Mouse (Mus musculus) lung, embryonic 15.5 days (tissue): ENCODE results near the gene Grik4. TPM values are rescaled to one million over a fixed set of nuclear protein-coding genes. Genes with fewer than 3 reads are reported as not detected.

Experiments
- ATAC-seq: fragments of 200-750 bp; cut with Nextera tagmentation; 2 replicates; pipeline ENCODE4 v1.8.0; 2017; ENCODE audit warnings: moderate number of reproducible peaks, borderline replicate concordance; ENCODE audit not compliant: low FRiP score, low TSS enrichment; ENCODE audit errors: extremely low read depth
- H3K27ac ChIP-seq: fragments of 300-500 bp; sonication (generic); 2 replicates; pipeline ENCODE4 v1.5.1; 2015; ENCODE audit warnings: moderate library complexity, mild to moderate bottlenecking, inconsistent platforms
- H3K27me3 ChIP-seq: fragments of 300-500 bp; sonication (generic); 2 replicates; pipeline ENCODE4 v1.6.1; 2015; ENCODE audit warnings: inconsistent platforms
- H3K36me3 ChIP-seq: fragments of 300-500 bp; sonication (generic); 2 replicates; pipeline ENCODE4 v1.6.1; 2015; ENCODE audit warnings: inconsistent platforms
- H3K4me1 ChIP-seq: fragments of 300-500 bp; sonication (generic); 2 replicates; pipeline ENCODE4 v1.6.1; 2015; ENCODE audit warnings: inconsistent platforms
- H3K4me2 ChIP-seq: fragments of 300-500 bp; sonication (generic); 2 replicates; pipeline ENCODE4 v1.6.1; 2015; ENCODE audit warnings: inconsistent platforms, mild to moderate bottlenecking, moderate library complexity
- H3K4me3 ChIP-seq: fragments of 300-500 bp; sonication (generic); 2 replicates; pipeline ENCODE4 v1.5.1; 2015; ENCODE audit warnings: mild to moderate bottlenecking, inconsistent platforms
- H3K9ac ChIP-seq: fragments of 300-500 bp; sonication (generic); 2 replicates; pipeline ENCODE4 v1.6.1; 2015; ENCODE audit warnings: inconsistent platforms
- H3K9me3 ChIP-seq: fragments of 300-500 bp; sonication (generic); 2 replicates; pipeline ENCODE4 v1.6.1; 2016; ENCODE audit warnings: inconsistent platforms
- WGBS: fragments of 180-500 bp; shearing (Covaris S2); methylation state at CpG from one replicate; pipeline ENCODE4 v1.1.7; 2015; 5-methylcytosine and 5-hydroxymethylcytosine counted together
- polyA plus RNA-seq: library from polyadenylated mRNA; unstranded; fragments of >200 nt; fragmentation: Nextera tagmentation; extraction: Ambion mirVana; gene quantifications from 2 replicates; pipeline ENCODE4 v1.2.1, GENCODE M21; 2015

Gene Grik4
- polyA plus RNA-seq, 1 experiment from 2014 or later = 3.1 TPM

GRCm38 (mm10) chr9:42897361-42898051 is 46.8 kb downstream of the Grik4 start:
- H3K4me3 ChIP-seq = peak overlapping the region; percentile 49
- peak overlapping the region; percentile 95 for H3K4me2 ChIP-seq
- peaks cover 37% of the 10 kb centered on the region for H3K4me1 ChIP-seq
- no peaks in the 10 kb centered on the region for H3K9me3 ChIP-seq
- 0% methylated on average over 52 of the region's 52 CpGs for WGBS
- peaks cover 28% of the 10 kb centered on the region; the same call in 1 of the 2 replicates for H3K27me3 ChIP-seq
- H3K36me3 ChIP-seq = no peaks in the 10 kb centered on the region
- H3K9ac ChIP-seq = peak overlapping the region; percentile 32; the same call in 1 of the 2 replicates
- no peak overlapping the region for H3K27ac ChIP-seq
- peak; percentile 60 for ATAC-seq

- ATAC-seq = no peak
- Histone ChIP-seq H3K36me3 (no peaks in the 10 kb centered on the region), H3K27ac (no peak overlapping the region), H3K4me1 (peaks cover 28% of the 10 kb centered on the region), H3K9me3 (no peaks in the 10 kb centered on the region), H3K4me3 (peak overlapping the region; percentile 49), H3K4me2 (peak overlapping the region; percentile 95), H3K27me3 (peaks cover 28% of the 10 kb centered on the region; the same call in 1 of the 2 replicates), H3K9ac (no peak overlapping the region)
- 8% methylated on average over 16 of the region's 16 CpGs for WGBS
These were observed 47.7 kb downstream of the Grik4 start for GRCm38 (mm10) chr9:42896421-42897210.

GRCm38 (mm10) chr9:42892765-42893164 is 51.5 kb downstream of the Grik4 start:
- H3K27me3 ChIP-seq = peaks cover 11% of the 10 kb centered on the region; the same call in 1 of the 2 replicates
- no peak for ATAC-seq
- WGBS = 83% methylated on average over 8 of the region's 8 CpGs

GRCm38 (mm10) chr9:42887930-42888329 is 56.4 kb downstream of the Grik4 start:
- Histone ChIP-seq H3K9ac (no peak overlapping the region), H3K36me3 (no peaks in the 10 kb centered on the region), H3K4me3 (no peak overlapping the region), H3K4me2 (no peak overlapping the region), H3K9me3 (no peaks in the 10 kb centered on the region), H3K27ac (no peak overlapping the region), H3K4me1 (peaks cover 36% of the 10 kb centered on the region), H3K27me3 (no peaks in the 10 kb centered on the region)
- WGBS = 73% methylated on average over 4 of the region's 4 CpGs
- no peak for ATAC-seq

More at GRCm38 (mm10) chr9:42892765-42893164, 51.5 kb downstream of the Grik4 start:
- Histone ChIP-seq H3K4me3 (no peak overlapping the region), H3K9ac (no peak overlapping the region), H3K27ac (no peak overlapping the region), H3K4me2 (no peak overlapping the region), H3K4me1 (peaks cover 28% of the 10 kb centered on the region), H3K36me3 (no peaks in the 10 kb centered on the region), H3K9me3 (no peaks in the 10 kb centered on the region)

- 34% methylated on average over 15 of the region's 15 CpGs for WGBS
- no peaks in the 10 kb centered on the region for H3K9me3 ChIP-seq
- H3K27me3 ChIP-seq = no peaks in the 10 kb centered on the region
- no peak overlapping the region for H3K4me3 ChIP-seq
- H3K27ac ChIP-seq = no peak overlapping the region
- no peak for ATAC-seq
- no peaks in the 10 kb centered on the region for H3K36me3 ChIP-seq
- peaks cover 36% of the 10 kb centered on the region for H3K4me1 ChIP-seq
- H3K9ac ChIP-seq = no peak overlapping the region
- no peak overlapping the region for H3K4me2 ChIP-seq
These were observed 58.1 kb downstream of the Grik4 start for GRCm38 (mm10) chr9:42886112-42886766.

- H3K4me2 ChIP-seq = no peak overlapping the region
- WGBS = 51% methylated on average over 8 of the region's 8 CpGs
- no peak overlapping the region for H3K9ac ChIP-seq
- no peaks in the 10 kb centered on the region for H3K9me3 ChIP-seq
- no peak for ATAC-seq
- no peaks in the 10 kb centered on the region for H3K27me3 ChIP-seq
- no peaks in the 10 kb centered on the region for H3K36me3 ChIP-seq
- no peak overlapping the region for H3K27ac ChIP-seq
- H3K4me1 ChIP-seq = peaks cover 36% of the 10 kb centered on the region
- H3K4me3 ChIP-seq = no peak overlapping the region
These were observed 58.7 kb downstream of the Grik4 start for GRCm38 (mm10) chr9:42885566-42885965.

GRCm38 (mm10) chr9:42885123-42885522 is 59.2 kb downstream of the Grik4 start:
- Histone ChIP-seq H3K27ac (no peak overlapping the region), H3K4me2 (no peak overlapping the region), H3K36me3 (no peaks in the 10 kb centered on the region), H3K9ac (no peak overlapping the region), H3K4me1 (peaks cover 32% of the 10 kb centered on the region), H3K9me3 (no peaks in the 10 kb centered on the region), H3K4me3 (no peak overlapping the region), H3K27me3 (0 out of 2 replicates have a peak, but pooled peaks cover 3% of the 10 kb centered on the region)
- WGBS = 37% methylated on average over 11 of the region's 11 CpGs
- no peak for ATAC-seq

GRCm38 (mm10) chr9:42883006-42883759 is 61.1 kb downstream of the Grik4 start:
- Histone ChIP-seq H3K9ac (no peak overlapping the region), H3K27ac (no peak overlapping the region), H3K4me1 (peaks cover 26% of the 10 kb centered on the region), H3K4me3 (no peak overlapping the region), H3K4me2 (no peak overlapping the region), H3K36me3 (no peaks in the 10 kb centered on the region), H3K27me3 (0 out of 2 replicates have a peak, but pooled peaks cover 3% of the 10 kb centered on the region), H3K9me3 (no peaks in the 10 kb centered on the region)
- ATAC-seq = no peak
- WGBS = 82% methylated on average over 10 of the region's 10 CpGs

GRCm38 (mm10) chr9:42882313-42882712 is 62.0 kb downstream of the Grik4 start:
- Histone ChIP-seq H3K4me1 (peaks cover 28% of the 10 kb centered on the region), H3K27me3 (peaks cover 6% of the 10 kb centered on the region; the same call in 1 of the 2 replicates), H3K4me2 (no peak overlapping the region), H3K9ac (no peak overlapping the region), H3K27ac (no peak overlapping the region), H3K9me3 (no peaks in the 10 kb centered on the region), H3K36me3 (no peaks in the 10 kb centered on the region), H3K4me3 (no peak overlapping the region)
- ATAC-seq = no peak
- 24% methylated on average over 11 of the region's 11 CpGs for WGBS

GRCm38 (mm10) chr9:42881040-42881439 is 63.3 kb downstream of the Grik4 start:
- no peak overlapping the region for H3K27ac ChIP-seq
- H3K4me2 ChIP-seq = no peak overlapping the region
- peaks cover 23% of the 10 kb centered on the region for H3K4me1 ChIP-seq
- H3K4me3 ChIP-seq = no peak overlapping the region
- no peak overlapping the region for H3K9ac ChIP-seq
- no peaks in the 10 kb centered on the region for H3K36me3 ChIP-seq
- 66% methylated on average over 8 of the region's 8 CpGs for WGBS
- no peak for ATAC-seq
- no peaks in the 10 kb centered on the region for H3K9me3 ChIP-seq
- H3K27me3 ChIP-seq = peaks cover 6% of the 10 kb centered on the region; the same call in 1 of the 2 replicates

GRCm38 (mm10) chr9:42878401-42878800 is 65.9 kb downstream of the Grik4 start:
- H3K4me3 ChIP-seq = no peak overlapping the region
- no peak overlapping the region for H3K4me2 ChIP-seq
- H3K9me3 ChIP-seq = no peaks in the 10 kb centered on the region
- H3K27me3 ChIP-seq = peaks cover 6% of the 10 kb centered on the region; the same call in 1 of the 2 replicates
- H3K4me1 ChIP-seq = peaks cover 5% of the 10 kb centered on the region; the same call in 1 of the 2 replicates
- WGBS = 23% methylated on average over 7 of the region's 7 CpGs
- no peak for ATAC-seq
- no peaks in the 10 kb centered on the region for H3K36me3 ChIP-seq
- no peak overlapping the region for H3K9ac ChIP-seq
- H3K27ac ChIP-seq = no peak overlapping the region
